Mouse (Mus musculus): ENCODE data around the gene Ccdc73. TPM values are rescaled to one million over a fixed set of nuclear protein-coding genes. Genes with fewer than 3 reads are reported as not detected.
"Not testable (repeated sequence)": the region's sequence is repeated elsewhere in the genome, so short reads cannot be mapped to it uniquely, and the experiment has no call there.

Ccdc73 gene
- polyA plus RNA-seq, 1 experiment from 2014 or later = 5.3 TPM

GRCm38 (mm10) chr2:104848235-104849161 lies 19.1 kb upstream of the Ccdc73 start:
- Histone ChIP-seq H3K36me3 (ENCODE audit: control insufficient read depth, insufficient read depth, low read length) (no peaks in the 10 kb centered on the region), H3K27ac (ENCODE audit: low read length) (peak overlapping the region; percentile 67), H3K4me1 (ENCODE audit: control insufficient read depth, insufficient read depth, low read length) (peaks cover 3% of the 10 kb centered on the region; the same call in 1 of the 2 replicates), H3K27me3 (ENCODE audit: control insufficient read depth, insufficient read depth, low read length) (no peaks in the 10 kb centered on the region), H3K9me3 (replicated peaks; ENCODE audit: control insufficient read depth, low read length) (no peaks in the 10 kb centered on the region), H3K4me2 (ENCODE audit: low read depth, low read length) (peak overlapping the region; percentile 97), H3K9ac (ENCODE audit: low read length) (peak overlapping the region; percentile 78), H3K4me3 (replicated peaks; ENCODE audit: low read length) (peak overlapping the region; percentile 62)
- WGBS = 24% methylated on average over 16 of the region's 16 CpGs
- ATAC-seq (ENCODE audit: insufficient read depth, low FRiP score) = no peak

- peak; percentile 89 for ATAC-seq (ENCODE audit: insufficient read depth, low FRiP score)
- H3K4me1 ChIP-seq (ENCODE audit: control insufficient read depth, insufficient read depth, low read length) = peaks cover 3% of the 10 kb centered on the region; the same call in 1 of the 2 replicates
- no peaks in the 10 kb centered on the region for H3K27me3 ChIP-seq (ENCODE audit: control insufficient read depth, insufficient read depth, low read length)
- no peaks in the 10 kb centered on the region for H3K9me3 ChIP-seq (replicated peaks; ENCODE audit: control insufficient read depth, low read length)
- peak within 1 kb of the TSS; percentile 67 for H3K27ac ChIP-seq (ENCODE audit: low read length)
- H3K9ac ChIP-seq (ENCODE audit: low read length) = peak within 1 kb of the TSS; percentile 78
- H3K4me3 ChIP-seq (replicated peaks; ENCODE audit: low read length) = peak within 1 kb of the TSS; percentile 62
- H3K4me2 ChIP-seq (ENCODE audit: low read depth, low read length) = peak within 1 kb of the TSS; percentile 97
- H3K36me3 ChIP-seq (ENCODE audit: control insufficient read depth, insufficient read depth, low read length) = no peaks in the 10 kb centered on the region
- WGBS = under 1% methylated on average over 62 of the region's 62 CpGs
These were observed 18.2 kb upstream of the Ccdc73 start, which contains the start of gene Prrg4 for GRCm38 (mm10) chr2:104849276-104849990. Gene Prrg4 (minus strand): TSS chr2:104849876.

GRCm38 (mm10) chr2:104849991-104850359 lies 17.6 kb upstream of the Ccdc73 start:
- H3K36me3 ChIP-seq (ENCODE audit: control insufficient read depth, insufficient read depth, low read length) = no peaks in the 10 kb centered on the region
- no peak overlapping the region for H3K27ac ChIP-seq (ENCODE audit: low read length)
- H3K9me3 ChIP-seq (replicated peaks; ENCODE audit: control insufficient read depth, low read length) = no peaks in the 10 kb centered on the region
- 58% methylated on average over 3 of the region's 3 CpGs for WGBS
- no peak for ATAC-seq (ENCODE audit: insufficient read depth, low FRiP score)
- H3K4me3 ChIP-seq (replicated peaks; ENCODE audit: low read length) = peak overlapping the region; percentile 62
- H3K27me3 ChIP-seq (ENCODE audit: control insufficient read depth, insufficient read depth, low read length) = no peaks in the 10 kb centered on the region
- peak overlapping the region; percentile 97 for H3K4me2 ChIP-seq (ENCODE audit: low read depth, low read length)
- peaks cover 3% of the 10 kb centered on the region; the same call in 1 of the 2 replicates for H3K4me1 ChIP-seq (ENCODE audit: control insufficient read depth, insufficient read depth, low read length)
- H3K9ac ChIP-seq (ENCODE audit: low read length) = peak overlapping the region; percentile 78

DNA sequence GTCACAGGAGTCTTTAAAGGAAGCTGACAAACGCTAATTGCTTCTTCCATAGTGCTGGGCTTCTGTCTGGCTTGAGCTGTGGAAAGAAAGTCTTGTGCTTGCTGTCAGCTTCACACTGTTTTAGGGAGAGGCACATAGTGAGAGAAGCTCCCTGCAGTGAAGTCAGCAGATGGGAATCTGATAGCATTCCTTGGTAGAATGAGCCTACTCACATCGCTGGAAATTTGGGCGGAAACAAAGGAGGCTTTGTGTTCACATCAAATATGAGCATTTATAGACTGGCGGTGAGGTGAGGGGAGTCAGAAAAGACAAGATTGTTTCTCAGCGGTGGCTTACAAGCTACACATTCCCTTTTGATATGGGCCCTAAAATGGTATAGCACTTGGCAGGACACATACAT lies 15.9 kb upstream of the Ccdc73 start:
- no peak for ATAC-seq (ENCODE audit: insufficient read depth, low FRiP score)
- no peaks in the 10 kb centered on the region for H3K36me3 ChIP-seq (ENCODE audit: control insufficient read depth, insufficient read depth, low read length)
- H3K27ac ChIP-seq (ENCODE audit: low read length) = no peak overlapping the region
- 31% methylated on average over 5 of the region's 5 CpGs for WGBS
- no peak overlapping the region for H3K4me2 ChIP-seq (ENCODE audit: low read depth, low read length)
- H3K9me3 ChIP-seq (replicated peaks; ENCODE audit: control insufficient read depth, low read length) = no peaks in the 10 kb centered on the region
- H3K27me3 ChIP-seq (ENCODE audit: control insufficient read depth, insufficient read depth, low read length) = no peaks in the 10 kb centered on the region
- H3K4me3 ChIP-seq (replicated peaks; ENCODE audit: low read length) = no peak overlapping the region
- H3K9ac ChIP-seq (ENCODE audit: low read length) = no peak overlapping the region
- H3K4me1 ChIP-seq (ENCODE audit: control insufficient read depth, insufficient read depth, low read length) = peaks cover 3% of the 10 kb centered on the region; the same call in 1 of the 2 replicates

GRCm38 (mm10) chr2:104852546-104852945 lies 15.1 kb upstream of the Ccdc73 start:
- H3K27ac ChIP-seq (ENCODE audit: low read length) = no peak overlapping the region
- H3K4me3 ChIP-seq (replicated peaks; ENCODE audit: low read length) = no peak overlapping the region
- no peaks in the 10 kb centered on the region for H3K9me3 ChIP-seq (replicated peaks; ENCODE audit: control insufficient read depth, low read length)
- H3K36me3 ChIP-seq (ENCODE audit: control insufficient read depth, insufficient read depth, low read length) = no peaks in the 10 kb centered on the region
- 90% methylated on average over 7 of the region's 7 CpGs for WGBS
- no peaks in the 10 kb centered on the region; the same call in 1 of the 2 replicates for H3K4me1 ChIP-seq (ENCODE audit: control insufficient read depth, insufficient read depth, low read length)
- H3K27me3 ChIP-seq (ENCODE audit: control insufficient read depth, insufficient read depth, low read length) = no peaks in the 10 kb centered on the region
- H3K9ac ChIP-seq (ENCODE audit: low read length) = no peak overlapping the region
- H3K4me2 ChIP-seq (ENCODE audit: low read depth, low read length) = no peak overlapping the region
- ATAC-seq (ENCODE audit: insufficient read depth, low FRiP score) = no peak

DNA sequence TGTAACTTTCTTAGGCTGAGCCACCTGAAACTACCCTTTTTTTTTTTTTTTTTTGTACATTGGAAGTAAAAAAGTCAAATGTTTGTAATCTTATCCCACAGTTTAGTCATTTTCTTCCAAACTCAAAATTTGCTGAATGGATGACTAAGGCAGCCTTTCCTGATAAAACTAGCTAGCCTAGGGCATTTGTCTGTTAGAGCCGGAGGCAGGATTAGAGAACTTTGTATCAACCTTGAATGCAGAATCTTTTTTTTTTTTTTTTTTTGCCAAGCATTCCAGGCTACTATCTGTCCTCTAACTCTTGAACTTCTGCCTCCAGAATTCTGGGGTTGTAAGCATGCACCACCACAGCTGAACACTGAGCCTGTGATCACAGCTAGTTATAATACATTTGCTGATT lies 12.8 kb upstream of the Ccdc73 start:
- H3K4me2 ChIP-seq (ENCODE audit: low read depth, low read length) = no peak overlapping the region
- no peak for ATAC-seq (ENCODE audit: insufficient read depth, low FRiP score)
- 45% methylated on average over 1 of the region's 1 CpGs for WGBS

DNA sequence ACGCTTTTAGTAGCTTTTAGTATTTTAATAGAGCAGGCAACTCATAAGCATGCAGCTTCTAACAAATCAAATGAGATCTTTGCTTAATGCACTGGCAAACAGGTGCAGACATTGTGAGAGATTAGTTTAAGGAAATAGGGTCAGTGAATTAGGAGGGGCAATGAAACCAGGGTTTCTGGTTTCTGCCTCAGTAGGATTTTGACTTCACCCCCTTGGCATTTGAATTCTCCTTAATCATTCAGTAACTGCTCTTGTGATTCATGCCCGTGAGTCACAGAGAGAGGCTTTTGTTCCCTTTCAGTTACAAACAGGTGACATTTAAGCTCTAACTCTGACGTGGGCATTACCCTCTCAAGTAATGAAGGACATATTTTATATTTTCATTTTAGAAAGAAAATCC lies 11.9 kb upstream of the Ccdc73 start:
- no peak overlapping the region for H3K4me2 ChIP-seq (ENCODE audit: low read depth, low read length)
- no peak overlapping the region for H3K9ac ChIP-seq (ENCODE audit: low read length)
- H3K9me3 ChIP-seq (replicated peaks; ENCODE audit: control insufficient read depth, low read length) = no peaks in the 10 kb centered on the region
- no peak overlapping the region for H3K4me3 ChIP-seq (replicated peaks; ENCODE audit: low read length)
- 43% methylated on average over 3 of the region's 3 CpGs for WGBS
- peak overlapping the region; percentile 64; the same call in 1 of the 2 replicates for H3K27ac ChIP-seq (ENCODE audit: low read length)
- no peaks in the 10 kb centered on the region for H3K36me3 ChIP-seq (ENCODE audit: control insufficient read depth, insufficient read depth, low read length)
- H3K27me3 ChIP-seq (ENCODE audit: control insufficient read depth, insufficient read depth, low read length) = no peaks in the 10 kb centered on the region
- H3K4me1 ChIP-seq (ENCODE audit: control insufficient read depth, insufficient read depth, low read length) = no peaks in the 10 kb centered on the region
- peak; percentile 62; the same call in 1 of the 2 replicates for ATAC-seq (ENCODE audit: insufficient read depth, low FRiP score)

More for the DNA sequence above, 12.8 kb upstream of the Ccdc73 start:
- H3K27ac ChIP-seq (ENCODE audit: low read length) = no peak overlapping the region
- no peaks in the 10 kb centered on the region for H3K27me3 ChIP-seq (ENCODE audit: control insufficient read depth, insufficient read depth, low read length)
- H3K4me1 ChIP-seq (ENCODE audit: control insufficient read depth, insufficient read depth, low read length) = no peaks in the 10 kb centered on the region
- H3K4me3 ChIP-seq (replicated peaks; ENCODE audit: low read length) = no peak overlapping the region
- H3K9ac ChIP-seq (ENCODE audit: low read length) = no peak overlapping the region
- no peaks in the 10 kb centered on the region for H3K9me3 ChIP-seq (replicated peaks; ENCODE audit: control insufficient read depth, low read length)
- no peaks in the 10 kb centered on the region for H3K36me3 ChIP-seq (ENCODE audit: control insufficient read depth, insufficient read depth, low read length)

DNA sequence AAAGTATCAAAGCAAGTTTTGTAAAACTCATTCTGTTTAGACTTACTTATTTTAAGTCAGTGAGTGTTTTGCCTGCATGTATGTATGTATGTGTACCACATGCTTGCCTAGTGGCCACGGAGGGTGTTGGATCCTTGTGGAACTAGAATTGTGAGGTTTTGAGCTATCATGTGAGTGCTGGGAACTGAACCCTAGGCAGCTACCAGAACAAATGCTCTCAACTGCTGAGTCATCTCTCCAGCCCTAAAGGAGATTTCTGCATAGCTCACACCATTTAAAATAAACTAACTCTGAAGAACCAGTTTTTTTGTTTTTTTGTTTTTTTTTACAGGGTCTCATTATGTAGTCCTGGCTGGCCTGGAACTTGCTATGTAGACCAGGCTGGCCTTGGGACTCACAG lies 11.4 kb upstream of the Ccdc73 start:
- H3K9me3 ChIP-seq (replicated peaks; ENCODE audit: control insufficient read depth, low read length) = no peaks in the 10 kb centered on the region
- ATAC-seq (ENCODE audit: insufficient read depth, low FRiP score) = no peak
- no peak overlapping the region for H3K4me2 ChIP-seq (ENCODE audit: low read depth, low read length)
- H3K27me3 ChIP-seq (ENCODE audit: control insufficient read depth, insufficient read depth, low read length) = no peaks in the 10 kb centered on the region
- H3K9ac ChIP-seq (ENCODE audit: low read length) = no peak overlapping the region
- WGBS = 53% methylated on average over 1 of the region's 1 CpGs
- H3K27ac ChIP-seq (ENCODE audit: low read length) = peak overlapping the region; percentile 67
- H3K4me1 ChIP-seq (ENCODE audit: control insufficient read depth, insufficient read depth, low read length) = no peaks in the 10 kb centered on the region
- H3K36me3 ChIP-seq (ENCODE audit: control insufficient read depth, insufficient read depth, low read length) = no peaks in the 10 kb centered on the region
- no peak overlapping the region for H3K4me3 ChIP-seq (replicated peaks; ENCODE audit: low read length)

DNA sequence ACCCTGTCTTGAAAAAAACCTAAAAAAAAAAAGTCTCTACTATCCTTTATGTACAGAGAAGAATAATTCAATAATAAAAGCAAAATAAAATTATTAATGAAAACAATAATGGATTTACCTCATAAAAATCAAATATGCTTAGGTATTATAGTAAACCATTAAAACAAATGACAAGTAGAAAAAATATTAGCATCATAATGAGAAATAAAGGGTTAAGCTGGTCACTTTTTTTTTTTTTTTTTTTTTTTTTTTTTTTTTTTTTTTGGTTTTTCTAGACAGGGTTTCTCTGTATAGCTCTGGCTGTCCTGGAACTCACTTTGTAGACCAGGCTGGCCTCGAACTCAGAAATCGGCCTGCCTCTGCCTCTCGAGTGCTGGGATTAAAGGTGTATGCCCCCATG lies 9.5 kb upstream of the Ccdc73 start:
- WGBS = 87% methylated on average over 3 of the region's 3 CpGs

More for the DNA sequence above, 9.5 kb upstream of the Ccdc73 start:
- not testable (repeated sequence) for H3K4me2 ChIP-seq (ENCODE audit: low read depth, low read length); H3K4me3 ChIP-seq (replicated peaks; ENCODE audit: low read length); H3K9me3 ChIP-seq (replicated peaks; ENCODE audit: control insufficient read depth, low read length); H3K4me1 ChIP-seq (ENCODE audit: control insufficient read depth, insufficient read depth, low read length); H3K9ac ChIP-seq (ENCODE audit: low read length); H3K36me3 ChIP-seq (ENCODE audit: control insufficient read depth, insufficient read depth, low read length); H3K27ac ChIP-seq (ENCODE audit: low read length); H3K27me3 ChIP-seq (ENCODE audit: control insufficient read depth, insufficient read depth, low read length); ATAC-seq (ENCODE audit: insufficient read depth, low FRiP score)

All from stomach, embryonic 16.5 days (tissue).